Mouse (Mus musculus): Measurements from ENCODE around the gene Gm3233. TPM values are rescaled to one million over a fixed set of nuclear protein-coding genes. Genes with fewer than 3 reads are reported as not detected.
"Not testable (repeated sequence)": the region's sequence is repeated elsewhere in the genome, so short reads cannot be mapped to it uniquely, and the experiment has no call there.

Gene Gm3233
- polyA plus RNA-seq, 1 experiment from 2014 or later = not detected

GRCm38 (mm10) chr10:77715507-77715906, 44.0 kb downstream of the Gm3233 start, which contains the start of gene Gm10142:
Gene Gm10142, plus strand, starts transcription at chr10:77715807.
- no peak for ATAC-seq (ENCODE audit: insufficient number of reproducible peaks, insufficient read depth, low FRiP score, low read depth)
- Histone ChIP-seq H3K4me3 (ENCODE audit: low read depth, low read length) (no peak within 1 kb of the TSS), H3K9ac (replicated peaks; ENCODE audit: low read depth, low read length) (no peak within 1 kb of the TSS), H3K9me3 (ENCODE audit: control insufficient read depth, low read depth, low read length) (no peaks in the 10 kb centered on the region), H3K4me2 (replicated peaks; ENCODE audit: low read depth, low read length) (no peak within 1 kb of the TSS), H3K27me3 (ENCODE audit: control insufficient read depth, insufficient read depth, low read length) (no peaks in the 10 kb centered on the region), H3K27ac (ENCODE audit: low read length) (no peak within 1 kb of the TSS), H3K36me3 (ENCODE audit: control insufficient read depth, insufficient read depth, low read length) (no peaks in the 10 kb centered on the region), H3K4me1 (ENCODE audit: control insufficient read depth, insufficient read depth, low read length) (no peaks in the 10 kb centered on the region)
- 85% methylated on average over 1 of the region's 1 CpGs for WGBS

GRCm38 (mm10) chr10:77713734-77714133, 45.7 kb downstream of the Gm3233 start:
- H3K4me1 ChIP-seq (ENCODE audit: control insufficient read depth, insufficient read depth, low read length) = no peaks in the 10 kb centered on the region
- H3K4me3 ChIP-seq (ENCODE audit: low read depth, low read length) = no peak overlapping the region
- no peak overlapping the region for H3K9ac ChIP-seq (replicated peaks; ENCODE audit: low read depth, low read length)
- no peak overlapping the region for H3K27ac ChIP-seq (ENCODE audit: low read length)
- no peaks in the 10 kb centered on the region for H3K36me3 ChIP-seq (ENCODE audit: control insufficient read depth, insufficient read depth, low read length)
- H3K4me2 ChIP-seq (replicated peaks; ENCODE audit: low read depth, low read length) = no peak overlapping the region
- WGBS = 58% methylated on average over 4 of the region's 4 CpGs
- no peaks in the 10 kb centered on the region for H3K27me3 ChIP-seq (ENCODE audit: control insufficient read depth, insufficient read depth, low read length)
- ATAC-seq (ENCODE audit: insufficient number of reproducible peaks, insufficient read depth, low FRiP score, low read depth) = no peak
- no peaks in the 10 kb centered on the region for H3K9me3 ChIP-seq (ENCODE audit: control insufficient read depth, low read depth, low read length)

DNA sequence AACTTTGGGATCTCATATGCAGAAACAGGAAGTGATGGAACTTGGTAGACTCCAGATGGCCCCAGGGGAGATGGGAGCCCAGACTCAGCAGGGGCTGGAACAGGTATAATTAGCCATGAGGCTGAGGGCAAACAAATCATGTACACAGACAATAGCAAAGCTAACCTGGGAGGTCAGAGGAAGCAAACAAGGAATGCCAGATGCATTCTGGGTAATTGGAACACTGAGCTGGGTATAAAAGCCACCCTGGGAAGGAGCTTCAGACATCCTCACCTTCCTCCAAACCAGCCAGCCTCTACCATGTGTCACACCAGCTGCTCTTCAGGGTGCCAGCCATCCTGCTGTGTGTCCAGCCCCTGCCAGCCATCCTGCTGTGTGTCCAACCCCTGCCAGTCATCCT, 48.3 kb downstream of the Gm3233 start, which contains the start of gene Gm10024:
Gene Gm10024, plus strand, starts transcription at position 301 of the 400 bp plus-strand sequence.
- not testable (repeated sequence) for H3K4me3 ChIP-seq (ENCODE audit: low read depth, low read length)

DNA sequence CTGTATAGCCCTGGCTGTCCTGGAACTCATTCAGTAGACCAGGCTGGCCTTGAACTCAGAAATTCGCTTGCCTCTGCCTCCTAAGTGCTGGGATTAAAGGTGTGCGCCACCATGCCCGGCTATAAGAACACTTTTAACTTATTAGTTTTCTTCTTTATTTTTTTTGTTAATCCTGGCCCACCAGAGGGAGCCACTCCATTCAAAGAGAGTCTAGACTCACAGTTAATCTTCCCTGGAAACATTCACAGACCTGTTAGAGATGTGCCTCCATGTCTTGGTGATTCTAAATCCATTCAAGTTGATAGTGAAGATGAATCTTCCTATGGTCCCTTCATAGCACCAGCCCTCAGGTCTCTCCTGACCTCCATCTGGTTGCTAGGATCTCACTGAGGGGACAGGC, 49.7 kb downstream of the Gm3233 start:
- Histone ChIP-seq H3K4me1 (ENCODE audit: control insufficient read depth, insufficient read depth, low read length) (no peaks in the 10 kb centered on the region), H3K4me2 (replicated peaks; ENCODE audit: low read depth, low read length) (no peak overlapping the region), H3K27me3 (ENCODE audit: control insufficient read depth, insufficient read depth, low read length) (no peaks in the 10 kb centered on the region), H3K4me3 (ENCODE audit: low read depth, low read length) (no peak overlapping the region), H3K36me3 (ENCODE audit: control insufficient read depth, insufficient read depth, low read length) (no peaks in the 10 kb centered on the region), H3K9ac (replicated peaks; ENCODE audit: low read depth, low read length) (no peak overlapping the region), H3K27ac (ENCODE audit: low read length) (no peak overlapping the region), H3K9me3 (ENCODE audit: control insufficient read depth, low read depth, low read length) (no peaks in the 10 kb centered on the region; the same call in 1 of the 2 replicates)
- no peak for ATAC-seq (ENCODE audit: insufficient number of reproducible peaks, insufficient read depth, low FRiP score, low read depth)
- WGBS = 63% methylated on average over 3 of the region's 3 CpGs

More for the DNA sequence above, 48.3 kb downstream of the Gm3233 start, which contains the start of gene Gm10024:
- not testable (repeated sequence) for H3K4me2 ChIP-seq (replicated peaks; ENCODE audit: low read depth, low read length); H3K27ac ChIP-seq (ENCODE audit: low read length); ATAC-seq (ENCODE audit: insufficient number of reproducible peaks, insufficient read depth, low FRiP score, low read depth); H3K9me3 ChIP-seq (ENCODE audit: control insufficient read depth, low read depth, low read length); H3K36me3 ChIP-seq (ENCODE audit: control insufficient read depth, insufficient read depth, low read length); H3K27me3 ChIP-seq (ENCODE audit: control insufficient read depth, insufficient read depth, low read length); H3K9ac ChIP-seq (replicated peaks; ENCODE audit: low read depth, low read length); H3K4me1 ChIP-seq (ENCODE audit: control insufficient read depth, insufficient read depth, low read length)

Other genes starting within 250 kb of the Gm3233 start
- 31.0 and 34.2 TPM in 2 replicates for gene Fam207a, start 243.9 kb downstream of the Gm3233 start, polyA plus RNA-seq (2014; fragmentation: Nextera tagmentation; extraction: Ambion mirVana)
- 2.7 and 3.1 TPM in 2 replicates for gene Itgb2, start 229.4 kb downstream of the Gm3233 start, polyA plus RNA-seq (2014; fragmentation: Nextera tagmentation; extraction: Ambion mirVana)
- gene Pttg1ip, start 178.0 kb downstream of the Gm3233 start, polyA plus RNA-seq (2014; fragmentation: Nextera tagmentation; extraction: Ambion mirVana) = 198 and 200 TPM in 2 replicates
- gene Sumo3, start 153.6 kb downstream of the Gm3233 start, polyA plus RNA-seq (2014; fragmentation: Nextera tagmentation; extraction: Ambion mirVana) = 324 and 346 TPM in 2 replicates
- 6.5 TPM in 1 of 2 replicates, not detected in the other for gene Gm49325, start 153.5 kb downstream of the Gm3233 start, polyA plus RNA-seq (2014; fragmentation: Nextera tagmentation; extraction: Ambion mirVana)
- 41.5 and 44.3 TPM in 2 replicates for gene Ube2g2, start 137.4 kb downstream of the Gm3233 start, polyA plus RNA-seq (2014; fragmentation: Nextera tagmentation; extraction: Ambion mirVana)
- 0.71 and 1.2 TPM in 2 replicates for gene Tspear, start 73.1 kb downstream of the Gm3233 start, polyA plus RNA-seq (2014; fragmentation: Nextera tagmentation; extraction: Ambion mirVana)
- gene Gm19402, start 68.9 kb downstream of the Gm3233 start, polyA plus RNA-seq (2014; fragmentation: Nextera tagmentation; extraction: Ambion mirVana) = not detected in 2 replicates
- gene Gm9508, start 62.4 kb downstream of the Gm3233 start, polyA plus RNA-seq (2014; fragmentation: Nextera tagmentation; extraction: Ambion mirVana) = not detected in 2 replicates
- gene Gm10272, start 53.1 kb downstream of the Gm3233 start, polyA plus RNA-seq (2014; fragmentation: Nextera tagmentation; extraction: Ambion mirVana) = not detected in 2 replicates
- gene Gm10024, start 48.2 kb downstream of the Gm3233 start, polyA plus RNA-seq (2014; fragmentation: Nextera tagmentation; extraction: Ambion mirVana) = not detected in 2 replicates
- gene Gm10142, start 43.9 kb downstream of the Gm3233 start, polyA plus RNA-seq (2014; fragmentation: Nextera tagmentation; extraction: Ambion mirVana) = not detected in 2 replicates
- gene Krtap12-1, start 39.1 kb downstream of the Gm3233 start, polyA plus RNA-seq (2014; fragmentation: Nextera tagmentation; extraction: Ambion mirVana) = not detected in 2 replicates
- gene Gm10100, start 33.2 kb downstream of the Gm3233 start, polyA plus RNA-seq (2014; fragmentation: Nextera tagmentation; extraction: Ambion mirVana) = not detected in 2 replicates
- not detected in 2 replicates for gene Gm18596, start 17.0 kb downstream of the Gm3233 start, polyA plus RNA-seq (2014; fragmentation: Nextera tagmentation; extraction: Ambion mirVana)
- gene Gm9736, start 8.3 kb downstream of the Gm3233 start, polyA plus RNA-seq (2014; fragmentation: Nextera tagmentation; extraction: Ambion mirVana) = not detected in 2 replicates
- gene Gm3238, start 11.6 kb upstream of the Gm3233 start, polyA plus RNA-seq (2014; fragmentation: Nextera tagmentation; extraction: Ambion mirVana) = not detected in 2 replicates
- not detected in 2 replicates for gene Gm7138, start 17.3 kb upstream of the Gm3233 start, polyA plus RNA-seq (2014; fragmentation: Nextera tagmentation; extraction: Ambion mirVana)
- gene Gm3250, start 22.9 kb upstream of the Gm3233 start, polyA plus RNA-seq (2014; fragmentation: Nextera tagmentation; extraction: Ambion mirVana) = not detected in 2 replicates
- gene Gm7137, start 28.5 kb upstream of the Gm3233 start, polyA plus RNA-seq (2014; fragmentation: Nextera tagmentation; extraction: Ambion mirVana) = not detected in 2 replicates
- not detected in 2 replicates for gene Gm9639, start 35.4 kb upstream of the Gm3233 start, polyA plus RNA-seq (2014; fragmentation: Nextera tagmentation; extraction: Ambion mirVana)
- gene Gm19668, start 39.5 kb upstream of the Gm3233 start, polyA plus RNA-seq (2014; fragmentation: Nextera tagmentation; extraction: Ambion mirVana) = not detected in 2 replicates
- gene Gm9507, start 52.2 kb upstream of the Gm3233 start, polyA plus RNA-seq (2014; fragmentation: Nextera tagmentation; extraction: Ambion mirVana) = not detected in 2 replicates
- not detected in 2 replicates for gene Gm2696, start 55.0 kb upstream of the Gm3233 start, polyA plus RNA-seq (2014; fragmentation: Nextera tagmentation; extraction: Ambion mirVana)
- not detected in 2 replicates for gene Krtap10-4, start 67.4 kb upstream of the Gm3233 start, polyA plus RNA-seq (2014; fragmentation: Nextera tagmentation; extraction: Ambion mirVana)
- gene Krtap10-10, start 76.3 kb upstream of the Gm3233 start, polyA plus RNA-seq (2014; fragmentation: Nextera tagmentation; extraction: Ambion mirVana) = not detected in 2 replicates
- gene Gm36176, start 87.1 kb upstream of the Gm3233 start, polyA plus RNA-seq (2014; fragmentation: Nextera tagmentation; extraction: Ambion mirVana) = not detected in 2 replicates
- not detected in 2 replicates for gene Gm10318, start 93.2 kb upstream of the Gm3233 start, polyA plus RNA-seq (2014; fragmentation: Nextera tagmentation; extraction: Ambion mirVana)
- not detected in 2 replicates for gene Gm3285, start 102.3 kb upstream of the Gm3233 start, polyA plus RNA-seq (2014; fragmentation: Nextera tagmentation; extraction: Ambion mirVana)
- gene Lrrc3, start 142.9 kb upstream of the Gm3233 start, polyA plus RNA-seq (2014; fragmentation: Nextera tagmentation; extraction: Ambion mirVana) = 5.4 and 6.7 TPM in 2 replicates
- gene Trpm2, start 210.9 kb upstream of the Gm3233 start, polyA plus RNA-seq (2014; fragmentation: Nextera tagmentation; extraction: Ambion mirVana) = 1.5 TPM in 2 replicates
- gene 1810043G02Rik, start 218.8 kb upstream of the Gm3233 start, polyA plus RNA-seq (2014; fragmentation: Nextera tagmentation; extraction: Ambion mirVana) = 36.7 and 38.1 TPM in 2 replicates

Measured in stomach, embryonic 14.5 days (tissue).